Mouse (Mus musculus): ENCODE data around the gene 4933411K16Rik. TPM values are rescaled to one million over a fixed set of nuclear protein-coding genes. Genes with fewer than 3 reads are reported as not detected.

4933411K16Rik gene
- total and polyA plus RNA-seq, 3 experiments: 0.10 TPM; not detected in 2

DNA sequence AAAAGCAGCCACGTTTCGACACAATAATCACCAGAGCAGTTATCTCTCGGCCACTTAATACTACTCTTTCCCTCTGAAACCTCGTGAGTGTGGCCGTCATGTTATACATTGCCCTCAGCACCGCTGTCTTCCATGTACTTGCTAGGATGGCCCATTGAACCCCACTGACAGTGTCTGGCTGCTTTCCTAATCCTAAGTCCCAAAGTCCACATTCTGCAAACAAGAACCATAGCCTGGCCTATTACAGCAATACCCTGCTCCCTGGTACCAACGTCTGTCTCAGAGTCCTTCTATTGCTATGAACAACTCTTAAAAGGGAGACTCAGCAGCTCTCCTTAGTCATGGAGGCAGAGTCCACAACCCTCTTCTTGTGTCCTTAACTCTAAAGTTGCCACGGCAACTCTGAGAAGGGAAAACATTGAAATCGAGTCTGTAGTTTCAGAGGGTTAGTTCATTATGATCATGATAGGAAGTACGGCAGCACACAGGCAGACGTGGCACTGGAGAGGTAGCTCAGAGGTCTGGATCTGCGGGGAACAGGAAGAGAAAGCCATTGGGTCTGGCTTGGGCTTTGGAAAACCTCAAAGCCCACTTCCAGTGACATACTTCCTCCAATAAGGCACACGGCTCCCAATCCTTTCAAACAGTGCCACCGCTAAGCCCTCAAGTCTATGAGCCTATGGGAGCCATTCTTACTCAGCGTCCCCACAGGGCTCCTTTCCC lies 20.0 kb downstream of the 4933411K16Rik start:
- TF ChIP-seq CHD1 (IDR thresholded peaks at IDR 0.05; ENCODE audit: low read depth, low read length): no peak
- TF ChIP-seq TBP (IDR thresholded peaks at IDR 0.05; ENCODE audit: low read depth, low read length): no peak
- no peak for TF ChIP-seq MEF2A (IDR thresholded peaks at IDR 0.05; ENCODE audit: extremely low read depth, insufficient replicate concordance, low read depth, low read length, poor library complexity, severe bottlenecking)
- no peak for TF ChIP-seq TCF12 (IDR thresholded peaks at IDR 0.05; ENCODE audit: low read depth, low read length)
- TF ChIP-seq RCOR1 (IDR thresholded peaks at IDR 0.05; ENCODE audit: low read depth, low read length): no peak
- TF ChIP-seq ETS1 (IDR thresholded peaks at IDR 0.05; ENCODE audit: low read depth, low read length): no peak
- no peak for TF ChIP-seq USF1 (IDR thresholded peaks at IDR 0.05; ENCODE audit: low read depth, low read length)
- TF ChIP-seq MYB (IDR thresholded peaks at IDR 0.05; ENCODE audit: low read depth, low read length): no peak
- no peak for TF ChIP-seq E2F4 (IDR thresholded peaks at IDR 0.05; ENCODE audit: borderline replicate concordance, low read depth, low read length)
- TF ChIP-seq BHLHE40 (IDR thresholded peaks at IDR 0.05; ENCODE audit: borderline replicate concordance, low read depth, low read length): no peak
- TF ChIP-seq ZC3H11A (IDR thresholded peaks at IDR 0.05; ENCODE audit: low read depth, low read length): no peak
- no peak for TF ChIP-seq TAL1 (IDR thresholded peaks at IDR 0.05; ENCODE audit: low read length)
- TF ChIP-seq ZMIZ1 (IDR thresholded peaks at IDR 0.05; ENCODE audit: low read depth, low read length): no peak
- no peak for TF ChIP-seq USF2 (IDR thresholded peaks at IDR 0.05; ENCODE audit: borderline replicate concordance in 1 of 2, insufficient read depth in 1 of 2, low read depth in 1 of 2, low read length in 2 of 2)
- no peak for TF ChIP-seq SMC3 (IDR thresholded peaks at IDR 0.05; ENCODE audit: low read depth, low read length)
- no peak for TF ChIP-seq ZKSCAN1 (IDR thresholded peaks at IDR 0.05; ENCODE audit: low read depth, low read length)
- no peak for TF ChIP-seq UBTF (IDR thresholded peaks at IDR 0.05; ENCODE audit: borderline replicate concordance, insufficient read depth, low read depth, low read length)
- TF ChIP-seq POLR2A (IDR thresholded peaks at IDR 0.05; ENCODE audit: control insufficient read depth in 1 of 2, insufficient read depth in 1 of 2, low read depth in 1 of 2, low read length in 2 of 2, poor library complexity in 1 of 2): no peak
- no peak for DNase-seq (ENCODE audit: low read depth, low spot score)
- Histone ChIP-seq H3K27me3 (ENCODE audit: control insufficient read depth in 1 of 2, insufficient read depth in 2 of 2, low read length in 2 of 2) (peaks cover 8 to 13% of the 10 kb centered on the region in 2 experiments), H3K4me3 (ENCODE audit: control insufficient read depth in 1 of 2, insufficient read depth in 1 of 2, low read depth in 2 of 2, low read length in 2 of 2) (no peak overlapping the region), H3K9ac (ENCODE audit: control insufficient read depth, low read depth, low read length, poor library complexity, severe bottlenecking) (no peak overlapping the region), H3K27ac (ENCODE audit: control insufficient read depth, low read depth, low read length) (no peak overlapping the region), H3K79me2 (ENCODE audit: control insufficient read depth, insufficient read depth, low read length, poor library complexity) (no peaks in the 10 kb centered on the region), H3K9me3 (replicated peaks; ENCODE audit: insufficient read depth, low read length) (no peaks in the 10 kb centered on the region), H3K4me1 (ENCODE audit: control insufficient read depth in 1 of 2, insufficient read depth in 2 of 2, low read length in 2 of 2) (no peaks in the 10 kb centered on the region), H3K36me3 (ENCODE audit: control insufficient read depth in 1 of 2, insufficient read depth in 2 of 2, low read length in 2 of 2) (no peaks in the 10 kb centered on the region)

GRCm38 (mm10) chr19:42072802-42073201 lies 20.8 kb downstream of the 4933411K16Rik start:
- H3K27me3 ChIP-seq (ENCODE audit: control insufficient read depth in 1 of 2, insufficient read depth in 2 of 2, low read length in 2 of 2): peaks cover 5 to 11% of the 10 kb centered on the region in 2 experiments; a peak in 3 of 4 replicates
- TF ChIP-seq CTCF (IDR thresholded peaks at IDR 0.05 in 2 of 3, conservative IDR thresholded peaks at IDR 0.05 in 1 of 3; ENCODE audit: control insufficient read depth in 1 of 3, insufficient read depth in 1 of 3, low read depth in 2 of 3, low read length in 3 of 3, poor library complexity in 1 of 3, severe bottlenecking in 1 of 3) (peak in 1 of 3 experiments; percentile 8; a peak in 1 of 6 replicates), POLR2AphosphoS2 (IDR thresholded peaks at IDR 0.05; ENCODE audit: low read length) (no peak)
- H3K27ac ChIP-seq (ENCODE audit: control insufficient read depth, low read depth, low read length): no peak overlapping the region
- H3K4me1 ChIP-seq (ENCODE audit: control insufficient read depth in 1 of 2, insufficient read depth in 2 of 2, low read length in 2 of 2): 0 out of 4 replicates have a peak, but pooled peaks cover 0 to under 1% of the 10 kb centered on the region in 2 experiments
- H3K36me3 ChIP-seq (ENCODE audit: control insufficient read depth in 1 of 2, insufficient read depth in 2 of 2, low read length in 2 of 2): no peaks in the 10 kb centered on the region
- H3K9me3 ChIP-seq (replicated peaks; ENCODE audit: insufficient read depth, low read length): no peaks in the 10 kb centered on the region
- H3K9ac ChIP-seq (ENCODE audit: control insufficient read depth, low read depth, low read length, poor library complexity, severe bottlenecking): no peak overlapping the region
- H3K4me3 ChIP-seq (ENCODE audit: control insufficient read depth in 1 of 2, insufficient read depth in 1 of 2, low read depth in 2 of 2, low read length in 2 of 2): no peak overlapping the region
- H3K79me2 ChIP-seq (ENCODE audit: control insufficient read depth, insufficient read depth, low read length, poor library complexity): no peaks in the 10 kb centered on the region
- no peak for DNase-seq (ENCODE audit: low read depth, low spot score)

Measured in MEL (cell line).